Mouse (Mus musculus): ENCODE measurements around the gene Psme1.

The Psme1 gene

GRCm38 (mm10) chr14:55577871-55578667 is at the start of gene Psme1:
Psme1 (plus strand) TSS chr14:55578123.
- DNase-seq = peak; percentile 92 to 95

- DNase-seq = peak; percentile 81 to 85
These were observed 41.7 kb upstream of the Psme1 start for GRCm38 (mm10) chr14:55536116-55536745.

- peak; percentile 83 to 87 for DNase-seq
These were observed 37.7 kb upstream of the Psme1 start, which contains the start of gene Pck2 for GRCm38 (mm10) chr14:55540067-55540786. Pck2 (plus strand) TSS chr14:55540266.

GRCm38 (mm10) chr14:55540787-55541321 is 37.1 kb upstream of the Psme1 start:
- peak; percentile 93 to 95 for DNase-seq

GRCm38 (mm10) chr14:55542268-55542667 is 35.7 kb upstream of the Psme1 start:
- DNase-seq = no peak

- DNase-seq = peak; percentile 72 to 76
These were observed 33.6 kb upstream of the Psme1 start for GRCm38 (mm10) chr14:55544334-55544733.

- peak; percentile 49 to 50 for DNase-seq
These were observed 27.7 kb upstream of the Psme1 start for GRCm38 (mm10) chr14:55550191-55550590.

- no peak for DNase-seq
These were observed 26.6 kb upstream of the Psme1 start for GRCm38 (mm10) chr14:55551347-55551746.

GRCm38 (mm10) chr14:55551794-55552193 is 26.1 kb upstream of the Psme1 start:
- DNase-seq = no peak

GRCm38 (mm10) chr14:55554635-55555034 is 23.3 kb upstream of the Psme1 start:
- DNase-seq = no peak

- no peak for DNase-seq
These were observed 22.1 kb upstream of the Psme1 start for GRCm38 (mm10) chr14:55555788-55556187.

- peak; percentile 93 to 95 for DNase-seq
These were observed 20.9 kb upstream of the Psme1 start for GRCm38 (mm10) chr14:55557003-55557402.

- DNase-seq = no peak
These were observed 20.3 kb upstream of the Psme1 start for GRCm38 (mm10) chr14:55557587-55557986.

GRCm38 (mm10) chr14:55558740-55559448 is 19.0 kb upstream of the Psme1 start:
- no peak for DNase-seq

GRCm38 (mm10) chr14:55559799-55560201 is 18.1 kb upstream of the Psme1 start, which contains the start of gene Dcaf11:
Dcaf11 (plus strand) TSS chr14:55560006.
- DNase-seq = peak; percentile 94 to 96

- peak; percentile 99 for DNase-seq
These were observed 17.5 kb upstream of the Psme1 start, which contains the start of gene A730061H03Rik for GRCm38 (mm10) chr14:55560202-55561073. A730061H03Rik (minus strand) TSS chr14:55560406.

GRCm38 (mm10) chr14:55561860-55562259 is 16.1 kb upstream of the Psme1 start:
- no peak for DNase-seq

- DNase-seq = no peak
These were observed 14.7 kb upstream of the Psme1 start for GRCm38 (mm10) chr14:55563249-55563648.

GRCm38 (mm10) chr14:55565748-55566147 is 12.2 kb upstream of the Psme1 start:
- DNase-seq = no peak

- no peak for DNase-seq
These were observed 10.4 kb upstream of the Psme1 start for GRCm38 (mm10) chr14:55567496-55567895.

- DNase-seq = no peak
These were observed 7.3 kb upstream of the Psme1 start for GRCm38 (mm10) chr14:55570588-55570987.

All from cerebellum, postnatal 10 days (tissue).